Mouse (Mus musculus): ENCODE results near the gene Ctrc.
A peak's percentile ranks its signal among the peaks of the same experiment; 100 is the strongest.

Gene Ctrc

DNA sequence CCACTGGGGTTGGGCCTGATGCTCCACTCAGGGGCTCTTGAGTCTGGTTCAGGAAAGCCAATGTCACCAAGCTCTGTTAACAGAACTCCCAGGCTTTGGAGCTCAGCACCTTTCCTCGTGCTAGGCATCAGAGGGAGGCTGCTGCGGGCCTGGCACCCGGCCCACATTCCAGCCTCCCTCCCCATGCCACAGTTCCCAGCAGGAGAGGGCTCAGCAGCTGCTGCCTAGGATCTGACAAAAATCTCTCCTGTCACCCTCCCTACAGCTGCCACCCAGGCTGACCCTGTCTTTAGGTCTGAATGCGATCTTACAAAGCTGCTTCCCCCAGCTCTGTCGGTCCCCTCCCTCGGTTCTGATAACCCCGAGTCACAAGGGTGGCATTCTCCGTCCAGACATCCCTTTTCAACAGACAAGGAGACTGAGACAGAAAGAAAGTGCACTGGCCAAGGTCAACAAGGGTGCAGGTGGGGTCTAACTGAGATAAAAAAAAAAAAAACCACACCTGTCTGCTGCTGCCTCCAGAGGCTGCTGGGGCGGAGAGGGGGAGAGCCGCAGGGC is 20.9 kb upstream of the Ctrc start:
- DNase-seq (ENCODE audit: low read depth) = peak; percentile 63

DNA sequence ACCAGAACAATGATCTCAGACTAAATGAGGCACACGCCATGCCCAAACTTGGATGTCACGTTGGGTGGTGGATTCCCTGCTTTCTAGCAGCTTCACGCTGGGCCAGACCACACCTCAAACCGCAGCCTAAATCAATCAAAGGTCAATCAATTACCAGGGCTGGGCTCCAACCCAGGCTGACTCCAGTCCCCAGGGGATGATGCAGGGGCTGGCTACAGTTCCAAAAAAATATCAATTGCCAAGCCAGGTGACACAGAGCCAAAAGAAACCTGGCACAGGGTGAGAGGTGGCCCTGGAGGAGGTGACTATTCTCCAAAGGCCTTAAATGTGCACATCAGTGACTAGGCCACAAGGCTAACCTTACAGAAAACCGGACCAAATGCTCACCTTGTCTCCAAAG is 19.4 kb upstream of the Ctrc start:
- no peak for DNase-seq (ENCODE audit: low read depth)

DNA sequence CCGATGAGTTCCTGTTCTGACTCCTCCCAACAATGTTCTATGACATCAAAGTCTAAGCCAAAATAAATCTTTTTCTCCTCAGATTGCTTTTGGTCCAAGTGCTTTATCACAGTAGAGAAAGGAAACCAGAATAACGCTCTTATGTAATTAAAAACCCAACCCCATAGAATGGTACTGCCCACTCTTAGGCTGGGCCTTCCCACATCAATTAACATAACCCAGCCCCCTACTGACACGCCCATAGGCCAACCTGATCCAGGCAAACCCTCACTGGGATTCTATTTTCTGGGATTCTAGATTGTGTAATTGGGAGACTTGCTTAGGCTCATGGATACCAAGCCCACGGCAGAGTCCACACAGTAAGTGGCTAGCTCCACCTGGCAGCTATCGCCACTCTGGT is 18.8 kb upstream of the Ctrc start:
- DNase-seq (ENCODE audit: low read depth) = no peak

DNA sequence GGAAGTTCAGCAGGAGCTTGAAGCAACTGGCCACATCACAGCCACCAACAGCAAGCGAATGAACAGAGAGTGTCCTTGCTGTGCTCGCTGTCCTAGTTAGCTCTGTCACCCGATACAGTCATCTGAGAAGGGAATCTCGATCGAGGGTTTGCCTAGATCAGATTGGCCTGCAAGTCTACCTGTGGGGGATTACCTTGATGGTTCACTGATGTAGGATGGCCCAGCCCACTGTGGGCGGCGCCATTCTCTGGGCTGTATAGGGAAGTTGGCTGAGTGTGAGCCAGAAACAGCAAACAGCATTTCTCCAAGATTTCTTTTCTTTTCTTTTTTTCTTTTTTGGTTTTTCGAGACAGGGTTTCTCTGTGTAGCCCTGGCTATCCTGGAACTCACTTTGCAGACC is 18.3 kb upstream of the Ctrc start:
- DNase-seq (ENCODE audit: low read depth) = no peak

DNA sequence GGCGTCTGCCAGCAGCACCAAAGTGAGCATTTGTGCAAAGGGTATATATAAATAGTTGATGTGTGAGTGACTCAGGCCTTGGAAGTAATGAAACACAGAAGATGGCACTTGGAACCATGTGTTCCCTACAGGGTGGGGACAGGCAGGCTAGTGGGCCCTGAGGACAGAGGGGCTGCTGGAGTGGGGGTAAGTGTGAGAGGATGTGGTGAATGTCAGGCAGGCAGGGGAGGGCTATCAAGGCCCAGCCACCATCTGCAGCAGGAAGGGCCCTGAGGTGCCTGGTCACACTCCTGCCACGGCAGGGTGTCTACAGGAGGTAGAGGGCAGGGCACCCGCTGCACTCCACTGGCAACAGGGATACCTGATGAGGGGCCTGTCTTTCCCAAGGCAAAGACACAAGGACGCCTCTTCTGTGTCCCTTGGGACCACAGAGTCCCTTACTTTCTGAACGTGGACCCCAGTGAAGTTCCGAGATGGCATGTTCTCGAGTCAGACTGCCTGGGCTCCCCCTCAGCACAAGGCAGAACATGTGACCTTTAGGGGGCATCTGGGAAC is 17.6 kb upstream of the Ctrc start:
- DNase-seq (ENCODE audit: low read depth) = no peak

GRCm38 (mm10) chr4:141862867-141863266 is 16.7 kb upstream of the Ctrc start:
- DNase-seq (ENCODE audit: low read depth) = no peak

DNA sequence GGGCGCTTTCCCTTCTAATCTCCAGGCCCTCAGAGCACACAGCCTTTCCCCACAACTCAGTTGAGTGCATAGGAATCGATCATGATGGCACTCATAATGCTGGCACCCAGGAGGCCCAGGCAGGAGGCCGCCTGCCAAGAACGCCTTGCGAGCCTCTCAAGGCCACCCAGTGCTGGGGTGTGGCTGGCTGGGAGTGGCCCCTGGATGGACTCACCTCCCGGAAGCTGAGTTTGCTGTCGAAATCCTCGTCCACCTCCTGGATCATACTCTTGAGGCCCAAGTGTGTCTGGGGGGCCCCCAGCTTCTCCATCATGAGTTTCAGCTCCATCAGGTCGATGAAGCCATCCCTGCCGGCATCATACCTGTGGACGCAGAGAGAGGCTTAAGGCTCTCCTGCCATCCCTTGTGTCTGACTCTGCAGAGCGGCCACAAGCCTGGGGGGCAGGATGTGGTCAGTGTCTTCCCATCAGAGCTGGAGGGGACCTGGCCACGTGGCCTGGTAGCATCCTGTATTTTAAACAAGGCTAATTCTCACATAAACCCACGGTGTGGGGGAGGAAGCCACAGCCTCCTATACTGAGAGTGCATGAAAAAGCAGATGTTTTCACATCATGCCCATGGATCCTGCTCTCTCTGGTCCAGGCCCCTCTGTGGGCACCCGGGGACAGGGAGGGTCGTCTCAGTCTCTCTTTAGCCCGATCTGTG is 15.6 kb upstream of the Ctrc start:
- DNase-seq (ENCODE audit: low read depth) = no peak

DNA sequence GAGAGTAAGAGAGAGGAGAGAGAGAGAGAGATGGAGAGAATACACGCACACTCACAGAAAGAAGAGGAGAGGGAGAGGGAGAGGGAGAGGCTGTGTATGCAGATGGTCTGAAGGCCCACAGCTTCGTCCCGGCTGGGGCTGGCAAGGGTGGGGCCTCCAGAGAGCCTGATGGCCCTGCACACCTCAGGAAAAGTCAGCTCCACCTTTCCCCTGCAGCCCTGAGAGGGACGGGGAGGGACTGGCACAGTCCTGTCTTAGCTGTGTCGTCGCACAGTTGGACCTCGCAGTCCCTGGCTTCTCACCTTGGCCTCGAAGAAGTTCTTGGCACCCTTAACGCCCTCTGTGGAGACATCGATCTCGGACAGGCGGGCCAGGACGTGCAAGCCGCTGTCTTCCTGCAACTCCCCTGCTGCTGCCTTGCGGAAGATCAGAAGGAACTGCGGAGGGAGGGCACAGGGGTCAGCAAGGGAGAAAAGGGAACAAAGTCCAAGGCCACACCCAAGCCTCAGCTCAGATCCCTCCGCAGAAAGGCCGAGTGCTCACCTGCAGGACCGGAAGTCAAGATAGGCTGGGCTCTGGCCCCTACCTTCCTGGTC is 14.2 kb upstream of the Ctrc start:
- DNase-seq (ENCODE audit: low read depth) = no peak

DNA sequence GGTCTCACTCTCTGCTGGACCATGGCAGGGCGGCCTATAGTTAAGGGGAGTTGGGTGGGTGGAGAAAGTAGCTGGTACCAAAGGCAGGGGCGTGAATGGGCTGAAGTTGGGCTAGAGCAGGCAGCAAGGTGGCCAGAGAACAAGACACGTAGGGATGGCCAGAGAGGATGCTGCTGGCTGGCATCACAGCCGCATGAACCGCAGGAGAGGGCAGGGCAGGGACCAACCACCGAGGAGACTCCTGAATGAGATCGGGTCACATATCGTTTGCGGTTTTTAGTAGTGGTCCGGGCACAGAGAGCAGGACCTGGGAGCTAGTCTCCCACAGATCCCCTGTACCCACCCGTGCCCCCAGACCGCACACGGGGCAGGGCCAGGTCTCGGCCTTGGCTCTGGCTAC is 13.2 kb upstream of the Ctrc start:
- no peak for DNase-seq (ENCODE audit: low read depth)

GRCm38 (mm10) chr4:141858501-141858900 is 12.3 kb upstream of the Ctrc start:
- DNase-seq (ENCODE audit: low read depth) = no peak

DNA sequence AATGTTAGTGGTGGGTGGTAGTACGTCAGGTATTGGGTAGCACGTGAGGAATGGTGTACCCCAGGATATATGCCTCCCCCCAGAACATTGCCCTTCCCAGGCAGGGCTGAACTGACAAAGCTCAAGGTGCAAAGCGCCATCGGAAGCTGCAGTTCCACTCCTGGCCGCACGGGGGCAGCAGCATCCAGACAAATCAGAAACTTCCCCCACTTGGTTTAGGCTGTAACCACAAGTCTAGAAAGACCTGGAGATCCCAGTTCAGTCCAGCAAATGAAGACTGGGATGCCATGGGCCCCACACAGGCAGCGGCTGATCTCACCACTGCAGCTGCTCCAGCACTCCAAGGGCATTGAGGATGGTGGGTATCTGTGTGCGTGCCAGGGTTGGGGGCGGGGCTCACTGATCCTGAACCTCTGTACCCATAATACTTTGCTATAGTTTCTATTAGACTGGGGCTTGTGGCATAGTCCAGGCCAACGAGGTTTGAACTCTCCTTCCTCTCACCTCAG is 11.3 kb upstream of the Ctrc start:
- peak; percentile 85 for DNase-seq (ENCODE audit: low read depth)

GRCm38 (mm10) chr4:141853437-141853836 is 7.3 kb upstream of the Ctrc start:
- peak; percentile 78 for DNase-seq (ENCODE audit: low read depth)

- DNase-seq (ENCODE audit: low read depth) = no peak
These were observed 11.5 kb downstream of the Ctrc start for GRCm38 (mm10) chr4:141834536-141835095.

GRCm38 (mm10) chr4:141833911-141834310 is 12.2 kb downstream of the Ctrc start:
- peak; percentile 76 for DNase-seq (ENCODE audit: low read depth)

DNA sequence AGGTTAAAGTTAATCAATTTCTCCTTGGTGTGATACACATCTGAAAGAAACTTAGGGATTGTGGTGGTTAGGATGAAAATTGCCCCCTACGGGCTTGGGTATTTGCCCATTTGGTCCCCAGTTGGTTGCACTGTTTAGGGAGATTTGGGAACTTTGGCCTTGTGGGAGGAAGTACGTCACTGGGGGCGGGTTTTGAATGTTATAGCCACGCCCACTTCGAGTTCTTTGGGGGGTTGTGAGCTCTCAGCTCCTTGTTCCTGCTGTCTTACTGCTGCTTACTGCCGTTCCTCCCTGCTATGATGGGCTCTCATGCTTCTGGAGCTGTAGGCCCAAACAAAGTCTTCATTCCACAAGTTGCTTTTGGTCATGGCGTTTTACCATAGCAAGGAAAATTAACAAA is 14.8 kb downstream of the Ctrc start:
- DNase-seq (ENCODE audit: low read depth) = no peak

DNA sequence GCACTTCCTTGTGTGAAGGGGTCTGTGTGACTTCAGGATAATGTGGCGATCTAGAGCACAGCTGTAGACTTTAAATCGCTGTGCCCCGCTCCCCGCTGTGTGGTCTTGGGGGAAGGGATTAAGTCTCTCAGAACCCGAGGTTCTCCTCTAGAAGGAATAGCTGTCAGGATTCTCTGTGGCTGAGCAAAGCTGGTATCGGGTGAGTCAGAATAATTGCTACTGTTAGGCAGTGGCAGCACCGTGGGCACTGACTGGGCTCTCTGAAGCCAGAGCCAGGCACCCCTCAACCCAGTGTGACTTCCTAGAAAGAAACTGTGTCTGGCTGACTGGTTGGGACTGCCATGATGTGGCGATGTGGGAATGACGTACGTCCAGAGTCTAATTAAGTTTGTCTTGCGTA is 15.8 kb downstream of the Ctrc start:
- DNase-seq (ENCODE audit: low read depth) = no peak

DNA sequence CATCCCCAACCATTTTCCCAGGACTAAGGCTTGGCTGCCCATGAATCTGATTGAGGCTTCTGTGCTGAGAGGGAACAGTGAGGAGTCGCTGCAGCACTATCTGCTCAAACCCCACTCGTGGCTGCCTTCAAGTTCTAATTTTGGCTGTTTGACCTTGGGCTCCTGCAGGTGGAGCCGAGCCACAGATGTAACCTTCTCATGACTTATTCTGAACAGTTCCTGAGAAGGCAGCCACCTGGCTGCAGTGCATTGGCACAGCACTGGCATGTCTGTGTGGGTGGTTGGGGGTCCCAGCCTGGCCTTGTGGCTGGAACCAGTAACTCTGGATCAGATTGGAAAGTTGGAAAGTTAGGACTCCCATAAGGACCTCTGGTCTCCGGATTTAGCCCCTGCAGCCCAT is 18.0 kb downstream of the Ctrc start:
- no peak for DNase-seq (ENCODE audit: low read depth)

DNA sequence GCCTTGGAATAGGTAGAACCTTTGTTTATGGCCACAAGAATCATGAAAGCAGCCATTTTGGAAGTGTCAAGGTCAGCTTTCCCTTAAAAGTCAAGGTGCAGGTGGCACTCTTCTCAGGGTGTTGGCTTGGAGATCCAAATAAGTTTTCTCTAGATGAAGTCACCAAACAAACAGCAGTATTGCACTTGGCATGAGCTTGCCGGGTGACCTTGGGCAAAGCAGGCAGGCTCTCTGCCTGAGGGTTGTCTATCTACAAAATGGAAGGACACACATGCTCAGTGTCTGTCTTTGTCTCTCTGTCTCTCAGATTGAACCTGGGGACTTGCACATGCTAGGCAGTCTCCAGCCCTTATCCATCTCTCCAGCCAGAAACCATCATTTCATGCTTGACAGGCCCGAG is 18.8 kb downstream of the Ctrc start:
- no peak for DNase-seq (ENCODE audit: low read depth)

- no peak for DNase-seq (ENCODE audit: low read depth)
These were observed 20.1 kb downstream of the Ctrc start, which contains the start of gene Cela2a for GRCm38 (mm10) chr4:141826060-141826459. Gene Cela2a, minus strand, starts transcription at chr4:141826160.

DNA sequence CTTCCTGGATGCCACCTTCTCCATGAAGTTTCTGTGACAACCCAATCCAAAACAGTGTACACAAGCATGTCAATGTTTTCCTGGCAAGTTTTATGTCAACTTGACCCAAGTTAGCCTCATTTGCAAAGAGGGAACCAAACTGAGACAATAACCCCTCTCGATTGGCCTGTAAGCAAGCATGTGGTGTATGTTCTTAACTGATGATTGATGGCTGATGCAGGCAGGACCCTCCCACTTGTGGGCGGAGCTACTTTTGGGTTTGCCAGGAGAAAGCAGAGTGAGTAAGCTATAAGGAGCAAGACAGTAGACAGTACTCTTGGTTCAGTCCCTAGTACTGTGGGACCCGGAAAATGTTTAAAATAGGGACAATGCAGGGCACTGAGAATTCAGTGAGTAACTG is 23.2 kb downstream of the Ctrc start:
- peak; percentile 60 for DNase-seq (ENCODE audit: low read depth)

DNA sequence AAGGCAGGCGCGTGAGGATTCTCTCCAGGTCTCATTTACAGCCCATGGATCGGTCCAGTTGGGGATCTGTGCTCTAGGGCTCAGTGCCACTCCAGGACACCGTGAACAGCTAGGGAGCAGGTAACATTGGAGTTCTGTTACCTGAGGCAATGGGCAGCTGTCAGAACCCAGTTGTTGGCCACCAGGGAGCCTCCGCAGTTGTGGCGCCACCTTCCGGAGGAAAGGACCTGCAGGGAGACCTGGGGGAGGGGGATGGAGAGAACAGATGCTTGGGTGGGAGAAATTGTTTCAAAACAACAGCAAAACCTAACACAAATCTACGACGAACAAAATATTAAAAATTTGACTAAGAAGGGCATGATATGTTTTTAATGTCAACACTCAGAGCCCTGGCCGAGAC is 24.1 kb downstream of the Ctrc start:
- no peak for DNase-seq (ENCODE audit: low read depth)

- no peak for DNase-seq (ENCODE audit: low read depth)
These were observed 25.0 kb downstream of the Ctrc start for GRCm38 (mm10) chr4:141821178-141821577.

GRCm38 (mm10) chr4:141819316-141819715 is 26.8 kb downstream of the Ctrc start:
- no peak for DNase-seq (ENCODE audit: low read depth)

Measured in NIH3T3 (cell line).